ENCODE assay signal across 32 mouse cellular contexts in the genomic region with DNA sequence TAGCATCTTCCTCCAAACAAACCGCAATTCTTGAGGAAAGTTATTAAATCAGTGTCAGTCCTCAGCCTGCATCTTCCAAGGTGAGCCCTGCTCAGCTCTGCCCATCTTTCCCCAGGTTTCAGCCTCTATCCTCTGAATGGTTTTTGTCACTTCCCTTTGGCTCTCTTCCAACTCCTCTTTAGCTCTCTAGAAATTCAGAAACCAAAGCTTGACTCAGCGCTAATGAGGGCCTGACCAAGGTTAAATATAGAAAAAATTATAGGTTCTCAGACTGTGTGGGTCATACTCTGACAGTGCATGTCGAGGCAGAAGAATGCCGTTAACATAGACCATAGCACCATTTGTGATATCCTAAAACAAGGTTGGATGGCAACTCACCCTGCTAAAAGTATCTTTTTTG.
DNase-seq lines count a peak whose midpoint lies in the region; ATAC-seq and TF ChIP-seq lines count a peak whose summit lies in the region.
"Had no signal": no experiment of that assay in that cellular context is flagged by ENCODE, and none has a peak within 500 bp of the region (broad histone marks: within the 10 kb centered on the region; RNA-seq: fewer than 3 reads in every experiment).

No protein-coding gene starts in this region.

- no peak for ATAC-seq in intestine, embryonic 14.5 days (replicated peaks; ENCODE audit: low FRiP score, low TSS enrichment, low read depth)
- no peak for ATAC-seq in intestine, postnatal 0 days
- peak; percentile 54 for ATAC-seq in megakaryocyte progenitor cell, adult 5-6 weeks (replicated peaks; ENCODE audit: poor library complexity)
- no peak for ATAC-seq in megakaryocyte-erythroid progenitor cell, adult 5-6 weeks (replicated peaks; ENCODE audit: low FRiP score, low TSS enrichment, poor library complexity, severe bottlenecking)
- ATAC-seq: forebrain, embryonic 15.5 days; hindbrain, embryonic 16.5 days; intestine, embryonic 15.5 days; Patski had no signal

- no peaks in the 10 kb centered on the region for H3K27me3 ChIP-seq in intestine, embryonic 14.5 days (replicated peaks; ENCODE audit: control insufficient read depth, insufficient read depth, low read length)
- H3K27me3 ChIP-seq in intestine, postnatal 0 days (replicated peaks; ENCODE audit: control insufficient read depth, insufficient read depth, low read length), result no peaks in the 10 kb centered on the region
- H3K27me3 ChIP-seq: forebrain, embryonic 15.5 days; heart, embryonic 12.5 days; intestine, embryonic 15.5 days; midbrain, embryonic 12.5 days; Patski had no signal

- H3K27ac ChIP-seq in intestine, embryonic 14.5 days (ENCODE audit: low read depth), result no peak overlapping the region
- no peak overlapping the region for H3K27ac ChIP-seq in intestine, postnatal 0 days (ENCODE audit: low read depth, low read length)
- H3K27ac ChIP-seq: forebrain, embryonic 15.5 days; heart, adult 2 months; hindbrain, embryonic 10.5 days; intestine, embryonic 15.5 days; kidney, postnatal 0 days; liver, embryonic 14.5 days; midbrain, embryonic 12.5 days had no signal

- H3K9me3 ChIP-seq in intestine, embryonic 14.5 days (ENCODE audit: control insufficient read depth, low read length), result no peaks in the 10 kb centered on the region
- no peaks in the 10 kb centered on the region for H3K9me3 ChIP-seq in intestine, postnatal 0 days (ENCODE audit: control insufficient read depth)
- H3K9me3 ChIP-seq: forebrain, embryonic 15.5 days; heart, embryonic 12.5 days; hindbrain, embryonic 10.5 days; intestine, embryonic 15.5 days; midbrain, embryonic 12.5 days had no signal

- TF ChIP-seq CTCF in intestine, postnatal 0 days (IDR thresholded peaks at IDR 0.05; ENCODE audit: low read depth), result no peak

- no peaks in the 10 kb centered on the region for H3K4me1 ChIP-seq in intestine, embryonic 14.5 days (replicated peaks; ENCODE audit: control insufficient read depth, insufficient read depth, low read length)
- H3K4me1 ChIP-seq in intestine, postnatal 0 days (replicated peaks; ENCODE audit: control insufficient read depth, insufficient read depth, low read length), result no peaks in the 10 kb centered on the region
- H3K4me1 ChIP-seq: forebrain, embryonic 15.5 days; heart, embryonic 12.5 days; hindbrain, embryonic 10.5 days; intestine, embryonic 15.5 days; midbrain, embryonic 12.5 days had no signal

- no peak overlapping the region for H3K9ac ChIP-seq in intestine, embryonic 14.5 days (ENCODE audit: low read length)
- no peak overlapping the region for H3K9ac ChIP-seq in intestine, postnatal 0 days (ENCODE audit: low read depth, low read length)
- H3K9ac ChIP-seq: forebrain, embryonic 15.5 days; heart, embryonic 12.5 days; intestine, embryonic 15.5 days; liver, embryonic 14.5 days; midbrain, embryonic 12.5 days had no signal

- H3K36me3 ChIP-seq in intestine, embryonic 14.5 days (ENCODE audit: control insufficient read depth, insufficient read depth, low read length), result no peaks in the 10 kb centered on the region
- no peaks in the 10 kb centered on the region for H3K36me3 ChIP-seq in intestine, postnatal 0 days (ENCODE audit: control insufficient read depth, insufficient read depth)
- H3K36me3 ChIP-seq: forebrain, embryonic 15.5 days; heart, embryonic 12.5 days; hindbrain, embryonic 10.5 days; intestine, embryonic 15.5 days; midbrain, embryonic 12.5 days had no signal

- DNase-seq in intestine, embryonic 14.5 days (ENCODE audit: low spot score), result peak; percentile 39
- peak; percentile 85 for DNase-seq in 416B (ENCODE audit: low read depth)
- peak; percentile 57 for DNase-seq in brain, adult 2 months (ENCODE audit: low read depth, low spot score)
- no peak for DNase-seq in urinary bladder, postnatal 36 days (ENCODE audit: low spot score in 2 of 2)
- DNase-seq: adrenal gland, postnatal 10 days; B cell, adult 2 months; cerebellum, adult 11-12 months; cerebellum, postnatal 10 days; gastrocnemius, postnatal 36 days; heart, adult 2 months; kidney, adult 8-10 months; kidney, postnatal 4 days; layer of hippocampus, postnatal 36 days; liver; lung, adult 2 months; lung, postnatal 14 days; right cerebral cortex, postnatal 25 days; spleen, adult 18-20 months; thymus, adult 2 months; thymus, postnatal 4 days had no signal

- no peak overlapping the region for H3K4me3 ChIP-seq in intestine, embryonic 14.5 days (ENCODE audit: low read depth, low read length)
- no peak overlapping the region for H3K4me3 ChIP-seq in intestine, postnatal 0 days (ENCODE audit: low read depth, low read length)
- H3K4me3 ChIP-seq: forebrain, embryonic 15.5 days; heart, adult 2 months; heart, embryonic 12.5 days; hindbrain, embryonic 10.5 days; intestine, embryonic 15.5 days; midbrain, embryonic 12.5 days had no signal

- WGBS in intestine, embryonic 14.5 days, result 67% methylated on average over 4 of the region's 4 CpGs
- 78% methylated on average over 4 of the region's 4 CpGs for WGBS in intestine, postnatal 0 days

- H3K4me2 ChIP-seq in intestine, embryonic 14.5 days (ENCODE audit: low read length), result no peak overlapping the region
- H3K4me2 ChIP-seq in intestine, postnatal 0 days (replicated peaks; ENCODE audit: low read depth), result no peak overlapping the region
- H3K4me2 ChIP-seq: forebrain, embryonic 15.5 days; heart, embryonic 12.5 days; intestine, embryonic 15.5 days; midbrain, embryonic 12.5 days had no signal

Comparison
In these comparisons a context has a peak if more than half of its experiments do, and no peak if none do; other contexts are left out.
1. DNase-seq: peak in intestine, embryonic 14.5 days (single experiment), 416B (single experiment) and brain, adult 2 months (single experiment); none in urinary bladder, postnatal 36 days (0 of 2).